Mouse (Mus musculus): Measurements from ENCODE around the gene Wap.

The Wap gene

DNA sequence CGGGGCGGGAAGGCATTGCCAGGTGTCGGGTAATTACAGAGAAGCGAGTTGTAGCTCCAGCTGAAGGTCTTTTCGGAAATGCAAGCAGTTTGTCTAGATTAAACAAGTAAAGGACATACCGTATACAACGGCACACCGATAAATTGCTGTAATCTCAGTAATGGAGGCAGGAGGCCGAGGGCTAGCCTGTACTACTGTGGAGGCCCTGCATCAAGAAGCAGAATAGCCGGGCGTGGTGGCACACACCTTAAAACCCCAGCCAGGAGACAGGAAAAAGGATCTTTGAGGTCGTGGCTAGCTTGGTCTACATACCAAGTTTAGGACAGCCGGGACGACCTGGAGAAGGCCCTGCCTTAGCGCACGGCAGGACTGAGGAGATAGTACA, 12.1 kb downstream of the Wap start:
- DNase-seq (ENCODE audit: low spot score): no peak

DNA sequence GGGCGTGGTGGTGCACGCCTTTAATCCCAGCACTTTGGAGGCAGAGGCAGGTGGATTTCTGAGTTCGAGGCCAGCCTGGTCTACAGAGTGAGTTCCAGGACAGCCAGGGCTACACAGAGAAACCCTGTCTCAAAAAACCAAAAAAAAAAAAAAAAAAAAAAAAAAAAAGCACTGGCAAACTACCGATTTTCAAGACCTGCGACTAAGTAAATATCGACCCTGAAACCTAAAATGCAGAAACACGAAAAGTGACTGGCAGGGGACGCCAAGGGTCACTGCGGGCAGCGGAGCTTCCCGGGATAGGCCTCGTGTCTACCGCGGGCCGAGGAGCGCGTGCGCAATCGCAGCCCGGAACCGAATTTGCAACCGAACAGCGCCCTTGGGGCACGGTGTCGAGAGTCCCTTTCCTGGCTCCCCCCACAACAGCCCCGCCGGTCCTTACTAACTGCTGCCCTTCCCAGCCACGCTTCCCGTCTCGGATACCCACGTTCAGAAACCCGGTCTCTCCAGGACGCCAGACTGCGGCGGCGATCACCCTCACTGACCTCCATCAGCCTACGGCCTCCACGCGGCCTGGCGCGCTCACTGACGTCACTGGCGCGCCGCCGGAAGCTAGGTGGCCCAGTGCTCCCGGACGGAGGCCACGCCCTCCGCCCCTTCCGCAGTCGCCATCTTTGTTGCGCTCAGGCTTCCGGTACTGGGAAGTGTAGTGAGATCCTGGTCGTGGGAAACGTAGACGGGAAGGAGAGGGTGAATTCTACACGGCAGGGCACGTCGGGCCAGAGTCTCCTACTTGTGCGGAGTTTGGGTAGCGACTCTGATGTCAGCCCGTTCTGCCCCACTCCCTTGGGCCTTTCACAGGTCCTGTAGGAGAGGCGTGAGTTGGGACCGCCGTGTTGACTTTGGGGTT, 12.7 kb downstream of the Wap start, which contains the start of gene Tbrg4:
Gene Tbrg4 (minus strand): TSS at position 590 of the 910 bp plus-strand sequence.
- DNase-seq (ENCODE audit: low spot score): peak; percentile 93

DNA sequence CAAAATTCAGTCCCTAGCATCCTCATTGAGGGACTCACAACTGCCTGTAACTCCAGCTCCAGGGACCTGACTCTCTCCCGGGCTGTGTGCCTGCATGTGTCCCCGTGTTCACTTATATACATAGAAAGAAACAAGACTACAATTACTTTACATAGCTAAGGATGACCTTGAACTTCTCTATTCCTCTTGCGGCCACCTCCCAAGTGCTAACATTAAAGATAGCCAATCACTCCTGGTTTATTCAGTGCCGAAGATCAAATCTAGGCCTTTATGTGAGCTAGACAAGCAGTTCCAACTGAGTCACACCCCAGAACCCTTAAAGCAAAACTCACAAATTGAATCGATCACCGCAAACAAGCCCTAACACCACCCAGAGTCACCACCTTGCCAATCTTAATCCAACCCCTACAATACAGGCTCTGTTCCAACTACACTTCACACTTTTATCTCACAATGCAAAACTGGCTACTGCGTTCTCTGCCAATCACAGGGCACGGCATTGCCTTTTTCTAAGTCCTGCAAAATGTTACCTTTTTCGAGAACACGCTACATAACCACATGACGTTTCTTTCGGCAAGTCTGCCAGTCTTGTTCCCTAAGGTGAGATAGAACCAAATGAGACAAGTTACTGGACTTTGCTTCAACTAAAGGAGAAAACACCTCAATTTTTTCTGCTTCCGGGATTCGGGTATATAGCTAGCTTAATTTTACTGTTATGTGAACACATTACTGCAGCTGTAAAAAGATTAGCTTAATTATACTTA, 13.6 kb downstream of the Wap start:
- no peak for DNase-seq (ENCODE audit: low spot score)

DNA sequence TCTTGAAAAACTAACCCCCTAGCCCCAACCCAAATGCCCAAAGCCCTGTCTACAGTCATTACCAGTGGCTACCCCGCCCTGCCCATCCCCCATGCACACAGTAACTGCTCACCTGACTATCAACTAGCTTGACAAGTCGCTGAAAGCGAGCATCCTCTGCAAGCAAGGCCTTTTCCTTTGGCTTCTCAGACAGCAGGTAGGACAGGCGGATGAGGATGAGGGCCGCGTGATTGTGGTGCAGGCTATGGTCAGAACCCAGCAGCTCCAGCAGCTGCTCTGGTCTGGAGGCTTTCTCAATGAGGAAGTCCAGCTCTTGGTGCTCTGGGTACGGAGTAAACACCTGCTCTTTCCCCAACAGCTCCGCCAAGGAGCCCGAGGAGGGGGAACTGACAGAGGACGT, 14.7 kb downstream of the Wap start:
- DNase-seq (ENCODE audit: low spot score): no peak

DNA sequence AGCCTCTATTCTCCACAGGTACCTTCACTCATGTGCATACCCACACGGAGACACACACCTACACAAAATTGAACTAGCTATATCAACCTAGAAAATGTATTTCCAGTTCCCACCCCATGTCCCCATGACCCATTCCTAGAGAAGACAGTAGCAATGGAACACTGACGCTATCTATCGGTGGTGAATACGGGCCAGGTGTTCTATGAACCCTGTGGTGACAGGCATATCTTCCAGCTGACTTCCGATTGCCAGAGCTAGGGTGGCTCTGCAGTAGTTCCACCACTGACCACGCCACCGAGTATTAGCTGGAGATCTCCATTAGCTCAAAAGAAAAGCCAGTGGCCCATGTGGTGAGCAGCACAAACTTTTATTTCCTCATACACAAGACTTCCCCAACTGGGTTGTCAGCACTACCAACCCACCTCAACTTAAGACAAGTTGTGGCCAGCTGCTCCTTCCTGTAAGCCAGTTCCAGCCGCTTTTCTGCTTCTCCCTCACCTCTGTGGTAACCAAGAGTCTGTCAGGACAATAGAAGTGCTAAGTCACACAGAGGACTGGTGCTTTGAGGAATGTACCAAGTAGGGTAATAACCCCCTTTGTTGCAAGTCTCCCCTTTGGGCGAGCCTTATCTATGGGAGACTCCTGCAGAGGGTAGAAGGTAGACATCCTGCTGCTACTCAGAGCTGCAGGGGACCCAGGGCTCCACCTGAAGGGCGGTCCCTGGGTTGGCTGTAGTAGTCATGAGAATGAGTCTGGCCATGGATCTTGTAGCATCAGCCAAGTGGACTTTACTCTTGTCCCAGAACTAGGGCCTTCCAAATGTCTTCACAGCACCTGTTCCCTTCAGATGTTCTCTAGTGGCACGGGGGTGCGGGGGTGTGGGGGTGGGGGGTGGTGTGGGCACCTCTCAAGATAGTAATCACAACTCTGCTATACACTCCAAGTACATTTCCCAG, 22.9 kb downstream of the Wap start:
- DNase-seq (ENCODE audit: low spot score): no peak

DNA sequence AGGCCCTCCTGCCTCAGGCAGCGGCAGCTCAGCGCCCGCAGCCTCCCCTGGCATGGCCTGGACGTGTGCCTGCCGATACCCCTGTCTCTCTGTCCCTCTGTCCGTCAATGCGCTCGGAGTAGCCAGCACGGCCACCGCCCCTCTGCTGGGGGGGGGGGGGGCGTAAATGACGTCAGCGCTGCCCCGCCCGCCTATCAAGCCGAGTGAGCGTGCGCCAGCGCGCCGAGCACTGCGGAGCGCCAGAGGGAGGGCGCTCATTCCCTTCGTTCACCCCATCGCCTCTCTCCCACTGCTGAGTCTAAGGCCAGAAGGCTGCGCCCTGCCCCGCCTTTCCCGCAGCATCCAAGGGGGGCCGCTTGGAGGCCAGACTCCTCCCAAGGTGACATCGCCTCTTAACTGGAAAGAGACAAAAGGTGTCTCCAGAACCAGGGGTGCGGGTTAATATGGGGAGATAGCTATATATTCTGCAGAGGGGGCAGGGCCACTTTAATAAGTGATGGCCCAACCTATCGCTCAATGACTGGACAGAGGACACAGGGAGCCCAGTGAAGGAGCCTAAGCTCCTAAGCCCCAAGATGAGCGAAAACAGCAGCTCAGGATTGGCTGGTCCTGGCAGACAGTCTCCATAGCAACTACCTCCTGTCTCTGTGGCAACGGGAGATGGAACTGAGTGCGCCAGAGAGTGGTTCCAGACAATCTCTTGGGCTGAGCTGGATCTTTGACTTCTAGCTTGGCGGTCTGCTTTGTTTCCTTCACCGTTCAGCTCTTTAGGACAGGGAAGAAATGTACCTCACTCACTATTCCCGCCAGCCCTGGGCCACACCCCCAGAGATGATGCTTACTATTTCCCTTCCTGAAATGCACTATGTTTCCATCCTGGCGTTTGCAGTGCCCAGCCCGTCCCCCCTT, 32.7 kb downstream of the Wap start, which contains the start of gene Nacad:
Gene Nacad (minus strand): TSS at position 563 of the 909 bp plus-strand sequence.
- DNase-seq (ENCODE audit: low spot score): no peak

DNA sequence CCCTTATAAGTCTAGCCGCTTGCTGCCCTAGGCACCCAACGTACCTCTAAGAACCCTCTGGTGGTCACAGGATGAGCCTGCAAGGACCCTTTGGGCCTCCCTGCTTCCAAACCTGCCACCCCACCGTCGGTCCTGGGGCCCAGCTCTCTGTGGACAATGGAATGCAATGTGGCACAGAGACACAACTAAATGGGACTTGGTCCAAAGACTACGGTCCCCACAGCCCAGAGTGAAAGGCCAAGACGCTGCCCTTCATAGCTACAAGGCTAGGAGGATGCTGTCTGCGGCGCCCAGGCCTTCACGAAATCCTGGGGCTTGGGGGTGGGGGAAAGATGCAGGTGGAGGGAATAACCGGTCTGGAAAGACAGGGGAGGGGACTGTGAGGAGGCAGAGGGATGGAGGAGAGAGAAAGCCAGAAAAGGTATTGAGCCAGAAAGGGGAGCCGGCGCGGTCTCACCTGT, 33.4 kb downstream of the Wap start:
- no peak for DNase-seq (ENCODE audit: low spot score)

DNA sequence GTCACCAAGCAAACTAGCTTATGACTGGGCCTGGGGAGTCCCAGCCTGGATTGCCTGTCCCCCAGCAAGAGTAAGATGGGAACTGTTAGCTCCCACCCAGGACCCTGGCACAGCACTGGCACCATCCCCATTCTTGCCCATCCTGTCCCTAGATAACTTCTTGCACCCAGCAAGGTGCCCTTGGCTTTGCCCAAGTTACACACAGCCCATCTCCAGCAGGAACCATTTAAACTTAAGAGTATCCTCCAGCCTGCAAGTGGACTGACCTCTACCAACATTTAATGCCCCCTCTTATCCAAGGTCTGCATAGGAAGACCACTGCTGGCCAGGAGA, 33.9 kb downstream of the Wap start:
- no peak for DNase-seq (ENCODE audit: low spot score)

DNA sequence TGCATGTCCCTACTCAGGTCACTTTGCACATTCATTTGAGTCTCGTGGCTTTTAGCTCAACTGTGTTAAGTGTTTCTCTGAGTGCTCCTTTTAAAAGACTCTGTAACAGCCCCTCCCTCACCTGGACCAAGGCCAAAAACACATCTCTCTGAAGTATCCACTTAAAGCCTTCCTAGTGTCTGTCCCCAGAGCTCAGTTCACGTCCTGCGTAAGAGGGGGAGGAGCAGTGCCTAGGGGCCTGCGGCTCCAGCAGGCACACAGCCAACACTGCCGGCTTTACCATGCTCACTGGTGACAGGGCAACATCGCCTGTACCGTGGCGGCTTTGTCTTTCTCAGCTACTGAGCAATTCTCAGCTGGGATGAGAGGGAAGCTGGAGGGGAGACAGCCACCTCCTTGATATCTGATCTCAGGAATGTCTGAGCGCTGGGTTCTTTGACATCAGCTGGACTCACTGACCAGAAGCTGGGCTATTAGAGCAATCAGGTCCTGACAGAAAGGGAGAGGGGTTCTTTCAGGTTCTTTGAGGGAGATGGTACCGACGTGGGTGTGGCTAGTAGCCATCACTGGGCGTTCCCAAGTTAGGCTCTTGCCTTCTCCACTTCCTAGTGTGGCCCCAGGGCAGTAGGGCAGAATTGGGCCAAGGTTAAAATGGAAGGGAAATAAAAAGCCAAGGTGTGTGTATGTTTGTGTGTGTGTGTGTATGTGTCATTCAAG, 34.4 kb downstream of the Wap start:
- no peak for DNase-seq (ENCODE audit: low spot score)

DNA sequence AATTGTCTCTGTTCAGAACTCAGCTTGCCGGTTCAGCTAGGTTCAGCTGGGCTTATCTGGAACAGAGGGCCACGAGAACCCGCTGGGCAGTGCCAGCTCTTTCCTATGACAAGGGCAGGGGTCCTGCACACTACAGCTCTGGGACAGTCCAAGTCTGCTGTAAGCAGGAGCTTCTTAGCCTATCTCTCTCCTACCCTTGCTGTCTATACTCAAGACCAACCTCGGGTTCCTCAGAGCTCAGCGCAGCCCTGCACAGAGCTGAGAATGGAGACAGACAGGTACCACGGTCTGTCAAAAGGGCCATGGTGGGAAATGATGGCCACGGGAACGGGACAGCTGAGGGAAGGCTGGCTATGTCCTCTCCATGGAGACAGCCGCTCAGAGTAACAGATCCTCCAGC, 35.2 kb downstream of the Wap start:
- DNase-seq (ENCODE audit: low spot score): no peak

DNA sequence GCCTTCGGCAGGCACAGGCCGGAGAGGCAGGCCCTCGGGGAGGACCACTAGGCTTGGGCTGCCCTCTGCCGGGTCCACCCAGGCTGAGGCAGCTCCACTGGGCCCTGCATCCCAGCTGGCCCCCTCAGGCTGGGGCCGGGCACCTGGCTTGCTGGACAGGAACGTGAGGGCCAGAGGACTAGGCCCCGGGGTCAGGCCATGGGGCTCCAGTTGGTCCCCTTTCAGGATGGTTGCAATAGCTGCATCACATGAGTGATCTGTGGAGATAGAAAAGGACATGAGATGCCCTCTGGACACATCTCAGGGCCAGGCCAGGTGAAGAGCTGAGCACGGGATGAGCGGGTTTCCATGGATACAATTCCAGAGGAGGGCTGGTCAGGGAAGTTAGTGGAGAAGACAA, 35.8 kb downstream of the Wap start:
- DNase-seq (ENCODE audit: low spot score): no peak

DNA sequence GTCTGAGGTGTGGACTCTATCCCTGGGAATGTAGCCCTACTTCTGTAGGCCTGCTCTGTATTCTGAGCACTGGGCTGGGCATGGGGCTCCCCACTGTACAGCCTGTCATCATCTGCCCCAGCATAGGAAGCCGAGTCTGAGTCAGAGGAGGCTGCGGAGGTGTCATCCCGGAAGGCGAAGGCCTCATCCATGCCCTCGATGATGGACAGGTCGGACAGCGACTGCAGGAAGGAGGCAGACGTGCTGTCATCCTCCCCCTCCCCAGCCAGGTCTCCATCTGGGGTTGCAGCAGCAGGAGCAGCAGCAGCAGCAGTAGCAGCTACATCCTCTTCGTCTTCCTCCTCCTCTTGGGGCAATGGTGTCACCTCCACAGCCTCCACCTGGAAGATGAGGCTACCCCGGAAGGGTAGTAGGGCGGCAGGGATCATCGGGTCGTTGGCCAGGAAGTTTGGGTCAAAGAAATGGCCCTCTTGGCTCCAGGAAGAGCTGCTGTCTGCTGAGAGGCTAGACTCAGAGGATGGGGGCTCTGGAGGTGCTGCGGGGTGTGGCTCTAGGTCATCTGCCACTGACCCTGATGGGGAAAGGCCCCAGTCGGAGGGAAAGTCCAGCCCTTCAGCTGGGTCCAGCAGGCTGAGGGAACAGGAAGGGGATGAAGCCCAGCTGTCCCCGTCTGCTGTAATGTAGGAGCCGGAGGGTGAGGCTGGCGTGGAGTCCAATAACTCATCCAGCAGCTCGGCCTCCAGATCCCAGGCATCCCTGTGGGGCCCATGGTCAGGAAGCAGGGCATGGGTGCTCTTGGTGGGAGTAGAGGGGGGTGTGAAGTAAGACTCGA, 36.6 kb downstream of the Wap start:
- DNase-seq (ENCODE audit: low spot score): no peak

DNA sequence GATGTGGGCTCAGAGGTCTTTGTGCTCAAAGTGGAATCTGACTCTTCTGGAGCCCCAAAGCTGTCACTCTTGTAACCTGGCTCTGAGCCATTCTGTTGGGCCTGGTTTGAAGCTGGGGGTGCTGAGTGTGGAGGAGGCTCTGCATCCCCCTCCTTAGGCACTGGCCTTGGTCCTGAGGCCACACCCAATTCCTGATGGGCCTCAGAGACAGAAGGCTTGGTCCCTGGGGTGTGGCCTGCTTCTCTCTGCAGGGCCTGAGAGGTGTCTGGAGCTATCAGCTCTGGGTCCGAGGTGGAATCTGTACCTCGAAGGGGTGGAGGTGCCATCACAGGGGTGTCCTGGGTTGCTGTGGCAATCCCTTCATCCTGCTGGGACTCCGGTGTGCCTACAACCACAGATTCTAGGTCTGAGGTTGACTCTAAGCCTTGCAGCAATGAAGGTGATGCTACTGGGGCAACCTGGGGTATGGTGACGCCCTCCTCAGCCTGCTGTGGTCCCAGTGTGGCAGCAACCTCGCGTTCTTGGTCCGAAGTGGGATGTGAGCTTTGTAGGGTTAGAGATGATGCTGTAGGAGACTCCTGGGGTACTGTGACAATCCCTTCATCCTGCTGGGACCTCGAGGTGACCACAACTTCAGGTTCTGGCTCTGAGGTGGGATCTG, 38.0 kb downstream of the Wap start:
- no peak for DNase-seq (ENCODE audit: low spot score)

DNA sequence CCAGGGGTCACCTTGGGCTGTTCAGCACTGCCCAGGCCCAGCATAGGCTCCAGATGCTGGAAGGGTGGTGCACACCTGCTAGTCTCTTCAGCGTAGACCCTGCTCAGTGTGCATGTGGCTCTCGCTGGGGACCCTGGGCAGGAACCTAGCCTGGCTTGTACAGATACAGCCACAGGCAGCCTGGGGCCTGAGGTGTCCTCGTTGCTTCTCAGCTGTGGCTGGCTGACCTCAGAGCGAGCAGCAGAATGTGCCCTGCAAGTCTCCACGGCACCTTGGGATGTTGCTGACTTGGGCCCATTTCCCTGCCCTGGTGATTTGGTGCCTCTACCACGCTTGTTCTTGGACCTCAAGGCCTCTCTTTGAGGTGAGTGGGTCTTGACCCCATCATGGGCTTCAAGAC, 38.6 kb downstream of the Wap start:
- DNase-seq (ENCODE audit: low spot score): no peak

DNA sequence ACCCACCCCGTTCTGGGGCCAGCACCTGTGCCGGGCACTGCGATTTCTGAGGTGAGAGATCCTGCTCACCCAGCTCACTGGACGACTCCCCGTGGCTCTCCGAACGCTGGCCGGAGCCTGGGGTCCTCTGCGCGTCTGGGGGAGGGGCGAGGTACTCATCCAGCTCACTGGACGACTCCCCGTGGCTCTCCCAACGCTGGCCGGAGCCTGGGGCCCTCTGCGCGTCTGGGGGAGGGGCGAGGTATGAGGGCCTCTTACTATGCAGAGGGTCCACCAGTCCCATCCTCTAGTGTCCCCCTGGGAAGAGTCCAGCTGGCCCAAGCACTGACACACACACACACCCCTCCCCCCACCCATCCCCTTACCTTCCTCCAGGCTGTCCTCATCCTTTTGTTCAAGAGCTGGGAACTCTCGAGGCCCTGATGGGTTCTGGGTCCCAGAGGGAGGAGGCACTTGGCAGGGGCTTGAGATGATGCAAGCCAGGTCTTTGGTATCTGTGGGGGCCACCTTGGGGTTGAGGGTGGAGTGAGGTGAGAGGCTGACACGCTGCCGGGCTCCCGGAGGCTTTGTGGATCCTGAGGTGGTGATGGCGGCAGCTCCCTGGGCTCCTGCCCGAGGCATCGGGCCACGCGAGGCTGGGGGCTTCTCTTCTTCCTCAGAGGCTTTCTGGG, 39.3 kb downstream of the Wap start:
- DNase-seq (ENCODE audit: low spot score): no peak

DNA sequence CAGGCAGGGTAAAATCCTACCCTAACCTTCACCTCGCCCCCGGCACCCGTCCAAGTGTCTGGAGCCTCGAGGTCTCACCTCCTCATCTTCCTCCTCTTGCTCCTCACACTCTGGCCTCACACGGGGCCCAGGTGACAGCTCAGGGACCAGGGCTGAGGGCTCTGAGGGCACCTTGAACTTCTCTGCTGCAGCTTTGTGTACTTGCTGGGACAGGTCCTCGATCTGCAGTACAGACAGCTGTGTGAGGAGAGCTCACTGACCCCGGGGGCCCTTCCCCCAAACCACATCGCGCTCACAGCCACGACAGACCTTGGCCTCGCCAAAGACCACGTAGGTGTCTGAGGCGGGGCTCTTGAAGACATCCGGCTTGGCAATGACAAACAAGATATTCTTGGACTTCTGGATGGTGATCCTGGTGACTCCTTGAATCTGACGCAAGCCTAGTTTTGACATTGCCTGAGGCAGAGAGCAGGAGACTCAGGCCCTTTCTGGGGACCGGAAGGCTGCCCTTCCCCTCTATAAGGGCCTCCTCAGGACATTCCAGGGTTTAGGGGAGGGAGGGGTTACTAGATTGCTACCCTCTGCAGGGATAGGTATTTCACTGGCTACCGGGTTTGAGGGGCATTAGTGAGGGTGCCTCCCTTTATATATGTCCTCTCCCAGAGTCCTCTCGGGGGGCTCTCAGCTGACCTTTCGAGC, 40.1 kb downstream of the Wap start:
- DNase-seq (ENCODE audit: low spot score): no peak

DNA sequence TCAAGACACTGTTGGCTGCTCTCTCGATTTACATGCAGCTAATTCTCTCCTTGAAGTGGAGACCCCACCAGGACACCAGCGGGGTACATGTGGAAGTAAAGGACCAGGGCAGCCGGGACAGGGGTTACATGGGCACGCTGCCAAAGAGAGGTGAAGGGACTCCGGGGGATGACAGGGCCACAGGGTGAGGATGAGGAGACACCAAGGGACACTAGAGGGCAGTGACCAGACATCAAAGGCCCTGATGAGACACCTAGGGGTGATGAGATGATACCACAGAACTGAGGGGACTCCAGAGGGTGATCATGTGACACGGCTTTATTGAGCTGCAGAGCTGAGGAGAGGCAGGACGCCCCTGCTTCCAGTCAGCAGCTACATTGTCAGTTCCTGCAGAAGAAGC, 40.9 kb downstream of the Wap start:
- DNase-seq (ENCODE audit: low spot score): no peak

DNA sequence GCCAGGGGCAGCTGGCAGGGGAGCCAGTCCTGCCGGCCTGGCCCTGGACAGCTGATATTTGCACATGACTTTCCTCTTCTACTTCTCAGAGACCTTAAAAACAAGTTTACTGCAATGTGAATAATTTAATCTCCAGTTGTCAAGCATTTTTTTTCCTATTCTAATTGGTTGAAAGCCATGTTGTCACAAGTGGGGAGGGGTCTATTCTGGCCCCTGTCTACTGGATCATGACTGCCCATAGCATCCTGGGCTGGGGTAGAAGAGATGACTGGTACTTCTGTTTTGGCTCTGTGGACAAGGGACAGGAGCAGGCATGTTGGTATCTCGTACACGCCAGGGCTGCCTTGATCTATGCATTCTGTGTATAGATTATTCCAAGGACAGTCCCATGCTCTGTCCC, 41.8 kb downstream of the Wap start:
- no peak for DNase-seq (ENCODE audit: low spot score)

All from urinary bladder, postnatal 14 days (tissue).